Comparison of ENCODE assay signal across 15 mouse cellular contexts in the genomic region with DNA sequence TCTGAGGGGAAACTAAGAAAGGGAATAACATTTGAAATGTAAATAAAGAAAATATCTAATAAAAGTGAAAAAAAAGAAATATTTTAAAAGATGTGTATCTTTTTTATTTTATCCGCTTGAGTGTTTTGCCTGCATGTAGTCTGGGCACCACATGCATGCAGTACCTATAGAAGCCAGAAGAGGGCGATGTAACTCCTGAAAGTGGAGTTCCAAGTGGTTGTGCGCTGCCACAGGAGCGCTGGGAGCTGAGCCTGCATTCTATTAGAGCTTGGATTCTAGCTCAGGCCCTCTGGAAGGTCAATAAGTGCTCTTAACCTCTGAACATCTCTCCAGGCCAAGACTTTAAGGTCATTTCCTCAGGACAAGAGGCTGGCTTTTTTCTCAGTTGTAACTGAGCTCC. TPM values are rescaled to one million over a fixed set of nuclear protein-coding genes. Genes with fewer than 3 reads are reported as not detected.
DNase-seq lines count a peak whose midpoint lies in the region; ATAC-seq and TF ChIP-seq lines count a peak whose summit lies in the region.
"Had no signal": no experiment of that assay in that cellular context is flagged by ENCODE, and none has a peak within 500 bp of the region (broad histone marks: within the 10 kb centered on the region; RNA-seq: fewer than 3 reads in every experiment).

No protein-coding gene starts in this region.

- no peaks in the 10 kb centered on the region for H3K9me3 ChIP-seq in forebrain, postnatal 0 days (ENCODE audit: low read length)
- H3K9me3 ChIP-seq in forebrain, embryonic 14.5 days (replicated peaks; ENCODE audit: control insufficient read depth, low read length): no peaks in the 10 kb centered on the region
- no peaks in the 10 kb centered on the region for H3K9me3 ChIP-seq in midbrain, embryonic 14.5 days (ENCODE audit: control insufficient read depth, low read length)
- no peaks in the 10 kb centered on the region for H3K9me3 ChIP-seq in midbrain, embryonic 16.5 days (replicated peaks; ENCODE audit: control insufficient read depth, low read length, poor library complexity, severe bottlenecking)
- H3K9me3 ChIP-seq: liver, embryonic 13.5 days; midbrain, embryonic 10.5 days had no signal

- ATAC-seq in forebrain, postnatal 0 days: no peak
- ATAC-seq in forebrain, embryonic 14.5 days: no peak
- no peak for ATAC-seq in midbrain, embryonic 14.5 days (ENCODE audit: low FRiP score, low TSS enrichment)
- no peak for ATAC-seq in midbrain, embryonic 16.5 days
- no peak for ATAC-seq in activated CD4-positive, CD25-positive, alpha-beta regulatory T cell, adult 4 months
- ATAC-seq: inflammation-experienced regulatory T-cells, adult 6 months had no signal

- no peak overlapping the region for H3K4me2 ChIP-seq in forebrain, postnatal 0 days (ENCODE audit: low read depth)
- H3K4me2 ChIP-seq in forebrain, embryonic 14.5 days (ENCODE audit: low read length): no peak overlapping the region
- H3K4me2 ChIP-seq in midbrain, embryonic 14.5 days (ENCODE audit: low read length): no peak overlapping the region
- no peak overlapping the region for H3K4me2 ChIP-seq in midbrain, embryonic 16.5 days (ENCODE audit: low read length)
- H3K4me2 ChIP-seq: liver, embryonic 13.5 days had no signal

- no peaks in the 10 kb centered on the region for H3K36me3 ChIP-seq in forebrain, postnatal 0 days (ENCODE audit: insufficient read depth)
- H3K36me3 ChIP-seq in forebrain, embryonic 14.5 days (ENCODE audit: control insufficient read depth, insufficient read depth, low read length): no peaks in the 10 kb centered on the region
- no peaks in the 10 kb centered on the region for H3K36me3 ChIP-seq in midbrain, embryonic 14.5 days (ENCODE audit: control insufficient read depth, insufficient read depth, low read length)
- H3K36me3 ChIP-seq in midbrain, embryonic 16.5 days (ENCODE audit: control insufficient read depth, insufficient read depth, low read length): no peaks in the 10 kb centered on the region
- H3K36me3 ChIP-seq: liver, embryonic 13.5 days; midbrain, embryonic 10.5 days had no signal

- no peaks in the 10 kb centered on the region for H3K4me1 ChIP-seq in forebrain, postnatal 0 days (ENCODE audit: insufficient read depth)
- H3K4me1 ChIP-seq in forebrain, embryonic 14.5 days (ENCODE audit: control insufficient read depth, insufficient read depth, low read length): no peaks in the 10 kb centered on the region
- no peaks in the 10 kb centered on the region for H3K4me1 ChIP-seq in midbrain, embryonic 14.5 days (ENCODE audit: control insufficient read depth, insufficient read depth, low read length)
- H3K4me1 ChIP-seq in midbrain, embryonic 16.5 days (ENCODE audit: control insufficient read depth, insufficient read depth, low read length): no peaks in the 10 kb centered on the region
- H3K4me1 ChIP-seq in olfactory bulb, adult 2 months (ENCODE audit: control insufficient read depth, insufficient read depth, low read length): peaks cover 4% of the 10 kb centered on the region
- H3K4me1 ChIP-seq: midbrain, embryonic 10.5 days had no signal

- H3K27ac ChIP-seq in forebrain, postnatal 0 days (ENCODE audit: low read depth, low read length): no peak overlapping the region
- no peak overlapping the region for H3K27ac ChIP-seq in forebrain, embryonic 14.5 days (ENCODE audit: low read depth, low read length)
- H3K27ac ChIP-seq in midbrain, embryonic 14.5 days (replicated peaks; ENCODE audit: low read depth, low read length): no peak overlapping the region
- no peak overlapping the region for H3K27ac ChIP-seq in midbrain, embryonic 16.5 days (ENCODE audit: low read length)
- no peak overlapping the region for H3K27ac ChIP-seq in olfactory bulb, adult 2 months (ENCODE audit: insufficient read depth, low read depth, low read length)
- H3K27ac ChIP-seq: liver, embryonic 13.5 days; midbrain, embryonic 10.5 days had no signal

- WGBS in forebrain, postnatal 0 days: 54% methylated on average over 4 of the region's 4 CpGs
- 52% methylated on average over 4 of the region's 4 CpGs for WGBS in forebrain, embryonic 14.5 days
- WGBS in midbrain, embryonic 14.5 days: 48% methylated on average over 4 of the region's 4 CpGs
- 55% methylated on average over 4 of the region's 4 CpGs for WGBS in midbrain, embryonic 16.5 days
- 59% methylated on average over 4 of the region's 4 CpGs for WGBS in olfactory bulb, adult 2 months

- TF ChIP-seq CTCF in forebrain, postnatal 0 days (IDR thresholded peaks at IDR 0.05; ENCODE audit: low read depth): peak; percentile 54
- peak; percentile 55; the same call in 1 of the 2 replicates for TF ChIP-seq CTCF in olfactory bulb, adult 2 months (IDR thresholded peaks at IDR 0.05; ENCODE audit: insufficient read depth, low read depth, low read length)

- no peaks in the 10 kb centered on the region for H3K27me3 ChIP-seq in forebrain, postnatal 0 days (ENCODE audit: insufficient read depth, low read length)
- 0 out of 2 replicates have a peak, but pooled peaks cover 2% of the 10 kb centered on the region for H3K27me3 ChIP-seq in forebrain, embryonic 14.5 days (replicated peaks; ENCODE audit: control insufficient read depth, insufficient read depth, low read length)
- no peaks in the 10 kb centered on the region; the same call in 1 of the 2 replicates for H3K27me3 ChIP-seq in midbrain, embryonic 14.5 days (ENCODE audit: control insufficient read depth, insufficient read depth, low read length)
- no peaks in the 10 kb centered on the region for H3K27me3 ChIP-seq in midbrain, embryonic 16.5 days (ENCODE audit: control insufficient read depth, insufficient read depth, low read depth, low read length)

- no peak for TF ChIP-seq POLR2A in olfactory bulb, adult 2 months (IDR thresholded peaks at IDR 0.05; ENCODE audit: insufficient read depth, low read depth, low read length)

- DNase-seq in forebrain, postnatal 0 days: no peak
- no peak for DNase-seq in forebrain, embryonic 14.5 days (ENCODE audit: low spot score)
- peak; percentile 13 for DNase-seq in midbrain, embryonic 14.5 days
- DNase-seq in MN1 (ENCODE audit: low spot score): peak; percentile 15
- no peak for DNase-seq in adrenal gland, postnatal 14 days
- DNase-seq: liver, embryonic 13.5 days had no signal

- no peak overlapping the region for H3K9ac ChIP-seq in forebrain, postnatal 0 days
- H3K9ac ChIP-seq in forebrain, embryonic 14.5 days (ENCODE audit: low read length): no peak overlapping the region
- H3K9ac ChIP-seq in midbrain, embryonic 14.5 days (replicated peaks; ENCODE audit: low read length): no peak overlapping the region
- H3K9ac ChIP-seq in midbrain, embryonic 16.5 days (ENCODE audit: low read depth, low read length): no peak overlapping the region
- H3K9ac ChIP-seq: liver, embryonic 13.5 days had no signal

- no peak overlapping the region for H3K4me3 ChIP-seq in forebrain, postnatal 0 days (ENCODE audit: low read depth, low read length)
- H3K4me3 ChIP-seq in forebrain, embryonic 14.5 days (ENCODE audit: low read depth, low read length): no peak overlapping the region
- no peak overlapping the region for H3K4me3 ChIP-seq in midbrain, embryonic 14.5 days (replicated peaks; ENCODE audit: low read depth, low read length)
- H3K4me3 ChIP-seq in midbrain, embryonic 16.5 days (ENCODE audit: low read depth, low read length): no peak overlapping the region
- no peak overlapping the region for H3K4me3 ChIP-seq in olfactory bulb, adult 2 months (ENCODE audit: insufficient read depth, low read depth, low read length)
- H3K4me3 ChIP-seq: liver, embryonic 13.5 days; midbrain, embryonic 10.5 days had no signal

RNA-seq across cellular contexts. Expression of gene Slc7a8, which starts 5.5 kb away (rescaled TPM):
- 11.8 and 13.3 TPM in 2 replicates for total RNA-seq in forebrain, postnatal 0 days (2014; rRNA removed)
- 12.5 and 14.5 TPM in 2 replicates for polyA plus RNA-seq in forebrain, postnatal 0 days (2015; fragmentation: Nextera tagmentation; extraction: Ambion mirVana)
- polyA plus RNA-seq in forebrain, embryonic 14.5 days (2014; fragmentation: Nextera tagmentation; extraction: Ambion mirVana): 6.9 and 9.8 TPM in 2 replicates
- 5.7 and 7.6 TPM in 2 replicates for polyA plus RNA-seq in midbrain, embryonic 14.5 days (2014; fragmentation: Nextera tagmentation; extraction: Ambion mirVana)
- polyA plus RNA-seq in midbrain, embryonic 16.5 days (2015; fragmentation: Nextera tagmentation; extraction: Ambion mirVana): 8.8 and 12.0 TPM in 2 replicates
- not detected in 2 replicates for polyA plus RNA-seq in olfactory bulb, adult 2 months (2012; ENCODE audit: insufficient read depth, insufficient read length, low replicate concordance, missing spikeins)
- total RNA-seq in adrenal gland, postnatal 14 days (2021): 46.1 and 51.5 TPM in 2 replicates
- polyA plus RNA-seq in activated CD4-positive, CD25-positive, alpha-beta regulatory T cell, adult 4 months (2017; shearing (Covaris generic)): not detected

RNA-seq across cellular contexts. Expression of gene Rnf212b, which starts 26.7 kb away (rescaled TPM):
- not detected in 2 replicates for total RNA-seq in forebrain, postnatal 0 days (2014; rRNA removed)
- polyA plus RNA-seq in forebrain, postnatal 0 days (2015; fragmentation: Nextera tagmentation; extraction: Ambion mirVana): not detected in 2 replicates
- not detected in 2 replicates for polyA plus RNA-seq in forebrain, embryonic 14.5 days (2014; fragmentation: Nextera tagmentation; extraction: Ambion mirVana)
- not detected in 2 replicates for polyA plus RNA-seq in midbrain, embryonic 14.5 days (2014; fragmentation: Nextera tagmentation; extraction: Ambion mirVana)
- polyA plus RNA-seq in midbrain, embryonic 16.5 days (2015; fragmentation: Nextera tagmentation; extraction: Ambion mirVana): not detected in 2 replicates
- not detected in 2 replicates for polyA plus RNA-seq in olfactory bulb, adult 2 months (2012; ENCODE audit: insufficient read depth, insufficient read length, low replicate concordance, missing spikeins)
- 0.38 TPM in 1 of 2 replicates, not detected in the other for total RNA-seq in adrenal gland, postnatal 14 days (2021)
- polyA plus RNA-seq in activated CD4-positive, CD25-positive, alpha-beta regulatory T cell, adult 4 months (2017; shearing (Covaris generic)): not detected
- total RNA-seq: layer of hippocampus, postnatal 10 days; neutrophil, adult 5-6 weeks had no signal
- polyA plus RNA-seq: cortical plate, adult 2 months; forebrain, embryonic 11.5 days; inflammation-experienced regulatory T-cells, adult 6 months; liver, embryonic 13.5 days; midbrain, embryonic 10.5 days had no signal

Comparison
In these comparisons a context has a peak if more than half of its experiments do, and no peak if none do; other contexts are left out.
1. DNase-seq: peak in midbrain, embryonic 14.5 days (single experiment) and MN1 (single experiment); none in forebrain, postnatal 0 days (single experiment), forebrain, embryonic 14.5 days (single experiment) and adrenal gland, postnatal 14 days (single experiment).